Mouse (Mus musculus): ENCODE results near the gene Itgad. TPM values are rescaled to one million over a fixed set of nuclear protein-coding genes. Genes with fewer than 3 reads are reported as not detected.
A peak's percentile ranks its signal among the peaks of the same experiment; 100 is the strongest.

Gene Itgad
- 0.13 TPM for polyA plus RNA-seq (2012; fragmentation: generic; extraction: Trizol)

- no peak within 1 kb of the TSS for H3K4me3 ChIP-seq
- H3K27me3 ChIP-seq (ENCODE audit: control insufficient read depth, insufficient read depth, insufficient read length): peaks cover 36% of the 10 kb centered on the region
- no peak within 1 kb of the TSS for H3K4me2 ChIP-seq (ENCODE audit: low read depth)
- no peak within 1 kb of the TSS for H3ac ChIP-seq (ENCODE audit: control insufficient read depth, insufficient read length)
- no peaks in the 10 kb centered on the region for H3K36me3 ChIP-seq (ENCODE audit: control insufficient read depth, insufficient read depth)
- no peaks in the 10 kb centered on the region for H3K79me2 ChIP-seq (ENCODE audit: control insufficient read depth, insufficient read depth)
- TF ChIP-seq TCF12 (IDR thresholded peaks at IDR 0.05; ENCODE audit: insufficient read depth, poor library complexity, severe bottlenecking): no peak
- TF ChIP-seq REST (IDR thresholded peaks at IDR 0.05; ENCODE audit: insufficient read depth, insufficient read length): no peak
- no peak for TF ChIP-seq USF1 (IDR thresholded peaks at IDR 0.05; ENCODE audit: low read depth)
- no peak for TF ChIP-seq CEBPB (IDR thresholded peaks at IDR 0.05; ENCODE audit: insufficient read depth, poor library complexity, severe bottlenecking)
- no peak for TF ChIP-seq MYOG (IDR thresholded peaks at IDR 0.05; ENCODE audit: control insufficient read depth in 1 of 3, insufficient read depth in 1 of 3, insufficient read length in 2 of 3, low read depth in 2 of 3)
- no peak for TF ChIP-seq MYOD1 (IDR thresholded peaks at IDR 0.05; ENCODE audit: control insufficient read depth in 1 of 3, insufficient read length in 2 of 3, low read depth in 2 of 3)
- no peak for TF ChIP-seq TCF3 (IDR thresholded peaks at IDR 0.05; ENCODE audit: insufficient read length, low read depth)
These were observed at the start of gene Itgad for GRCm38 (mm10) chr7:128154076-128154475. Gene Itgad (plus strand): TSS chr7:128154376.

GRCm38 (mm10) chr7:128105246-128105645, 48.9 kb upstream of the Itgad start:
- H3K27me3 ChIP-seq (ENCODE audit: control insufficient read depth, insufficient read depth, insufficient read length): peaks cover 40% of the 10 kb centered on the region
- TF ChIP-seq SRF (IDR thresholded peaks at IDR 0.05; ENCODE audit: control insufficient read depth, insufficient read length, low read depth): no peak
- no peak for TF ChIP-seq TCF3 (IDR thresholded peaks at IDR 0.05; ENCODE audit: insufficient read length, low read depth)
- no peak for TF ChIP-seq E2F4 (IDR thresholded peaks at IDR 0.05; ENCODE audit: insufficient read depth)
- no peak for TF ChIP-seq POLR2A (IDR thresholded peaks at IDR 0.05; ENCODE audit: insufficient read length, low read depth)
- no peak for TF ChIP-seq POLR2AphosphoS2 (IDR thresholded peaks at IDR 0.05; ENCODE audit: insufficient read length, low read depth)
- TF ChIP-seq CEBPB (IDR thresholded peaks at IDR 0.05; ENCODE audit: insufficient read depth, poor library complexity, severe bottlenecking): no peak
- peak in 1 of 3 experiments; percentile 3 for TF ChIP-seq MYOD1 (IDR thresholded peaks at IDR 0.05; ENCODE audit: control insufficient read depth in 1 of 3, insufficient read length in 2 of 3, low read depth in 2 of 3)
- no peak for TF ChIP-seq REST (IDR thresholded peaks at IDR 0.05; ENCODE audit: insufficient read depth, insufficient read length)
- TF ChIP-seq USF1 (IDR thresholded peaks at IDR 0.05; ENCODE audit: low read depth): no peak
- no peak for TF ChIP-seq MAX (IDR thresholded peaks at IDR 0.05; ENCODE audit: low read depth)
- no peak for TF ChIP-seq TCF12 (IDR thresholded peaks at IDR 0.05; ENCODE audit: insufficient read depth, poor library complexity, severe bottlenecking)
- TF ChIP-seq MYOG (IDR thresholded peaks at IDR 0.05; ENCODE audit: control insufficient read depth in 1 of 3, insufficient read depth in 1 of 3, insufficient read length in 2 of 3, low read depth in 2 of 3): peak in 1 of 3 experiments; percentile 4
- no peak overlapping the region for H3K4me3 ChIP-seq
- no peak overlapping the region for H3ac ChIP-seq (ENCODE audit: control insufficient read depth, insufficient read length)
- H3K4me2 ChIP-seq (ENCODE audit: low read depth): no peak overlapping the region
- H3K79me2 ChIP-seq (ENCODE audit: control insufficient read depth, insufficient read depth): no peaks in the 10 kb centered on the region
- H3K36me3 ChIP-seq (ENCODE audit: control insufficient read depth, insufficient read depth): no peaks in the 10 kb centered on the region

DNA sequence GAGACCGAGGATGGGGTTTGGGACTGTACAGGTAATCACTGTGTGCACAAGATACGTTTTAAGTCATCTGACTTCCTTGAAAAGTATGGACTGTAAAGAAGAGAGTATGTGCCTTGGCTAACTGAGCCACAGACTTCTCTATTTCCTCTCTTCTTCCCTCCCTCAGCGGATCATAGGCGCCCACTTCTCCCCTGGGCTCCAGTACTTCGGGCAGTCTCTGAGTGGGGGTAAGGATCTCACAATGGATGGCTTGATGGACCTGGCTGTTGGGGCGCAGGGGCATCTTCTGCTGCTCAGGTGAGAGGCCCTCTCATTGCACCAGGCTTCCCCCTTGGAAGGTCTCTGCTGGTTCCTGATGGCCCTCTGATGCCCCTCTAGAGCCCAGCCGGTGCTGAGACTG, 46.7 kb upstream of the Itgad start:
- no peak for TF ChIP-seq POLR2A (IDR thresholded peaks at IDR 0.05; ENCODE audit: insufficient read length, low read depth)
- TF ChIP-seq MAX (IDR thresholded peaks at IDR 0.05; ENCODE audit: low read depth): no peak
- no peak for TF ChIP-seq MYOG (IDR thresholded peaks at IDR 0.05; ENCODE audit: control insufficient read depth in 1 of 3, insufficient read depth in 1 of 3, insufficient read length in 2 of 3, low read depth in 2 of 3)
- TF ChIP-seq CEBPB (IDR thresholded peaks at IDR 0.05; ENCODE audit: insufficient read depth, poor library complexity, severe bottlenecking): no peak
- TF ChIP-seq TCF12 (IDR thresholded peaks at IDR 0.05; ENCODE audit: insufficient read depth, poor library complexity, severe bottlenecking): no peak
- TF ChIP-seq MYOD1 (IDR thresholded peaks at IDR 0.05; ENCODE audit: control insufficient read depth in 1 of 3, insufficient read length in 2 of 3, low read depth in 2 of 3): no peak
- no peak for TF ChIP-seq USF1 (IDR thresholded peaks at IDR 0.05; ENCODE audit: low read depth)
- TF ChIP-seq REST (IDR thresholded peaks at IDR 0.05; ENCODE audit: insufficient read depth, insufficient read length): no peak
- H3K79me2 ChIP-seq (ENCODE audit: control insufficient read depth, insufficient read depth): no peaks in the 10 kb centered on the region
- H3ac ChIP-seq (ENCODE audit: control insufficient read depth, insufficient read length): no peak overlapping the region
- no peaks in the 10 kb centered on the region for H3K36me3 ChIP-seq (ENCODE audit: control insufficient read depth, insufficient read depth)
- H3K4me3 ChIP-seq: no peak overlapping the region
- H3K4me2 ChIP-seq (ENCODE audit: low read depth): no peak overlapping the region
- H3K27me3 ChIP-seq (ENCODE audit: control insufficient read depth, insufficient read depth, insufficient read length): peaks cover 58% of the 10 kb centered on the region

DNA sequence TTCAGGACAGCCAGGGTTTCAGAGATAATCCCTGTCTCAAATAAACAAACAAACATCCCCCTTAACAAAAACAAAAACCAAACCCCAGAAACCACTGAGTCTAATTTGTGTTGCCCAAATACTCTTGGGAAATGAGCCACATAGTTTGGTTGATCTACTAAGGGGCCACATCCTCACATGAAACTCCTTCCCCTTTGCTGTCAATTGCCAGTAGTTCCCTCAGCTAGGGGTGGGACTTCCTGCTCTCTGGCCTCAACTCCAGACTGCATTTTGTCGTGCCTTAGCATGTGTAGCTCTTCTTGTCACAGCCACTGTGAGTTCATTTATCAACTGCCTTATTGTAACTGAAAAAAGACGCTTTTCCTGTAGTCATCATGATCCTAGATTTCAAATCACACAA, 43.9 kb upstream of the Itgad start:
- Histone ChIP-seq H3K36me3 (ENCODE audit: control insufficient read depth, insufficient read depth) (no peaks in the 10 kb centered on the region), H3K4me2 (ENCODE audit: low read depth) (no peak overlapping the region), H3K79me2 (ENCODE audit: control insufficient read depth, insufficient read depth) (no peaks in the 10 kb centered on the region), H3K27me3 (ENCODE audit: control insufficient read depth, insufficient read depth, insufficient read length) (peaks cover 57% of the 10 kb centered on the region), H3K4me3 (no peak overlapping the region), H3ac (ENCODE audit: control insufficient read depth, insufficient read length) (no peak overlapping the region)
- TF ChIP-seq POLR2AphosphoS2 (IDR thresholded peaks at IDR 0.05; ENCODE audit: insufficient read length, low read depth) (no peak), MYOG (IDR thresholded peaks at IDR 0.05; ENCODE audit: control insufficient read depth in 1 of 3, insufficient read depth in 1 of 3, insufficient read length in 2 of 3, low read depth in 2 of 3) (no peak), TCF12 (IDR thresholded peaks at IDR 0.05; ENCODE audit: insufficient read depth, poor library complexity, severe bottlenecking) (no peak), MYOD1 (IDR thresholded peaks at IDR 0.05; ENCODE audit: control insufficient read depth in 1 of 3, insufficient read length in 2 of 3, low read depth in 2 of 3) (no peak), MAX (IDR thresholded peaks at IDR 0.05; ENCODE audit: low read depth) (no peak)

GRCm38 (mm10) chr7:128112131-128112530, 42.0 kb upstream of the Itgad start:
- peaks cover 60% of the 10 kb centered on the region for H3K27me3 ChIP-seq (ENCODE audit: control insufficient read depth, insufficient read depth, insufficient read length)
- TF ChIP-seq MAX (IDR thresholded peaks at IDR 0.05; ENCODE audit: low read depth) (no peak), POLR2AphosphoS2 (IDR thresholded peaks at IDR 0.05; ENCODE audit: insufficient read length, low read depth) (no peak)
- H3K4me2 ChIP-seq (ENCODE audit: low read depth): no peak overlapping the region
- no peak overlapping the region for H3K4me3 ChIP-seq
- H3K36me3 ChIP-seq (ENCODE audit: control insufficient read depth, insufficient read depth): no peaks in the 10 kb centered on the region
- no peak overlapping the region for H3ac ChIP-seq (ENCODE audit: control insufficient read depth, insufficient read length)
- no peaks in the 10 kb centered on the region for H3K79me2 ChIP-seq (ENCODE audit: control insufficient read depth, insufficient read depth)
